ENCODE assay signal across 10 mouse cellular contexts in the genomic region with DNA sequence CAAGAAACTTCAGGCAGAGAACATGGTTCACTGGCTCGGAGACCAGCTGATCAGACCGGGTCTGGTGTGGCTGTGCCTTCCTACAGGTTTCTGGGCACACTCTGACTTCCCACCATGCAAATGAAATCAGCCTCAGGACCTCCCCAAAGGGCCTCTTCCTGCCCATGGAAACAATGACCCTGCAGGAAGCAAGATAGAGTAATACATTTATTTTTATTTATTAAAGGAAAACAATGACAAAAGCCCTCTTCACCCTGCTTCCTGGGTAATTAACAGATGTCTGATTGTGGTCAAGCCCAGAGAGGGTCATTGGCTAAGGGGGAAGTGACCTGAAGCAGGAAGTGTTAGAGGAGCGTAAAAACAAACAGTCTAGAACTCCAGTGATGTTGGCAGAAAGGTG. TPM values are rescaled to one million over a fixed set of nuclear protein-coding genes. Genes with fewer than 3 reads are reported as not detected.
DNase-seq lines count a peak whose midpoint lies in the region; ATAC-seq and TF ChIP-seq lines count a peak whose summit lies in the region.
"Had no signal": no experiment of that assay in that cellular context is flagged by ENCODE, and none has a peak within 500 bp of the region (broad histone marks: within the 10 kb centered on the region; RNA-seq: fewer than 3 reads in every experiment).

No protein-coding gene starts in this region.

- WGBS in kidney, embryonic 16.5 days: 31% methylated on average over 3 of the region's 3 CpGs
- WGBS in hindbrain, embryonic 13.5 days: 79% methylated on average over 3 of the region's 3 CpGs

- peak; percentile 83 for ATAC-seq in kidney, embryonic 16.5 days (ENCODE audit: low FRiP score, low TSS enrichment)
- ATAC-seq in monocyte, adult 5-6 weeks (replicated peaks; ENCODE audit: insufficient number of reproducible peaks, low FRiP score, low TSS enrichment, poor library complexity, severe bottlenecking): no peak
- ATAC-seq in hindbrain, embryonic 13.5 days (ENCODE audit: low FRiP score): no peak

- H3K4me2 ChIP-seq in kidney, embryonic 16.5 days (replicated peaks; ENCODE audit: low read depth, low read length): no peak overlapping the region
- H3K4me2 ChIP-seq in hindbrain, embryonic 13.5 days: no peak overlapping the region

- peak overlapping the region; percentile 75 for H3K27ac ChIP-seq in kidney, embryonic 16.5 days (ENCODE audit: low read length)
- H3K27ac ChIP-seq in hindbrain, embryonic 13.5 days: no peak overlapping the region
- no peak overlapping the region for H3K27ac ChIP-seq in layer of hippocampus, adult 2 months

- H3K4me1 ChIP-seq in kidney, embryonic 16.5 days (ENCODE audit: insufficient read depth, low read length): peaks cover 13% of the 10 kb centered on the region; the same call in 1 of the 2 replicates
- H3K4me1 ChIP-seq in hindbrain, embryonic 13.5 days (replicated peaks): no peaks in the 10 kb centered on the region

- no peak overlapping the region for H3K9ac ChIP-seq in kidney, embryonic 16.5 days (replicated peaks; ENCODE audit: low read length)
- no peak overlapping the region for H3K9ac ChIP-seq in hindbrain, embryonic 13.5 days

- no peaks in the 10 kb centered on the region for H3K27me3 ChIP-seq in kidney, embryonic 16.5 days (ENCODE audit: insufficient read depth, low read length)
- no peaks in the 10 kb centered on the region for H3K27me3 ChIP-seq in hindbrain, embryonic 13.5 days

- TF ChIP-seq CTCF in layer of hippocampus, adult 2 months (conservative IDR thresholded peaks at IDR 0.05): no peak

- peaks cover 6% of the 10 kb centered on the region; the same call in 1 of the 2 replicates for H3K9me3 ChIP-seq in kidney, embryonic 16.5 days (ENCODE audit: low read length)
- peaks cover 9% of the 10 kb centered on the region; the same call in 1 of the 2 replicates for H3K9me3 ChIP-seq in hindbrain, embryonic 13.5 days

- peak; percentile 2 for DNase-seq in gastrocnemius, adult 18-20 months (ENCODE audit: low spot score)
- no peak for DNase-seq in gastrocnemius, postnatal 4 days (ENCODE audit: low spot score in 2 of 2)
- DNase-seq in heart, adult 9 months (ENCODE audit: low spot score in 2 of 2): peak; percentile 66 to 83
- DNase-seq in lung, postnatal 25 days (ENCODE audit: low spot score): peak; percentile 44
- no peak for DNase-seq in layer of hippocampus, adult 2 months (ENCODE audit: low spot score in 2 of 2)
- DNase-seq: cerebellum, adult 11 months had no signal

- no peak overlapping the region for H3K4me3 ChIP-seq in kidney, embryonic 16.5 days (ENCODE audit: low read length)
- H3K4me3 ChIP-seq in hindbrain, embryonic 13.5 days: no peak overlapping the region
- no peak overlapping the region for H3K4me3 ChIP-seq in layer of hippocampus, adult 2 months
- H3K4me3 ChIP-seq: myocyte had no signal

- peaks cover 20% of the 10 kb centered on the region; the same call in 1 of the 2 replicates for H3K36me3 ChIP-seq in kidney, embryonic 16.5 days (ENCODE audit: insufficient read depth, low read length)
- H3K36me3 ChIP-seq in hindbrain, embryonic 13.5 days: no peaks in the 10 kb centered on the region

RNA-seq across cellular contexts. Expression of gene Eva1a, which starts 43.4 kb away (rescaled TPM):
- total RNA-seq in gastrocnemius, adult 18-20 months (2021): 1 to 10 TPM in 1 of 2 experiments, under 1 TPM in 1; 0.66 to 1.2 TPM
- total RNA-seq in gastrocnemius, postnatal 4 days (2021): 1 to 10 TPM; 2.9 to 3.3 TPM
- 49.7 TPM in 2 replicates for polyA plus RNA-seq in kidney, embryonic 16.5 days (2015; fragmentation: Nextera tagmentation; extraction: Ambion mirVana)
- total RNA-seq in monocyte, adult 5-6 weeks (2017): not detected in 3 replicates
- polyA plus RNA-seq in hindbrain, embryonic 13.5 days (2015; fragmentation: Nextera tagmentation; extraction: Ambion mirVana): 0.96 and 1.1 TPM in 2 replicates
- total RNA-seq in layer of hippocampus, adult 2 months (2021): 10 to 100 TPM; 15.3 to 16.8 TPM

Comparison
In these comparisons a context has a peak if more than half of its experiments do, and no peak if none do; other contexts are left out.
1. DNase-seq: peak in gastrocnemius, adult 18-20 months (single experiment), heart, adult 9 months (2 of 2) and lung, postnatal 25 days (single experiment); none in gastrocnemius, postnatal 4 days (0 of 2) and layer of hippocampus, adult 2 months (0 of 2).